Mouse (Mus musculus): ENCODE measurements around the gene H2al1m. TPM values are rescaled to one million over a fixed set of nuclear protein-coding genes. Genes with fewer than 3 reads are reported as not detected.
"Not testable (repeated sequence)": the region's sequence is repeated elsewhere in the genome, so short reads cannot be mapped to it uniquely, and the experiment has no call there.

H2al1m gene
- polyA plus RNA-seq, 1 experiment, result not detected

DNA sequence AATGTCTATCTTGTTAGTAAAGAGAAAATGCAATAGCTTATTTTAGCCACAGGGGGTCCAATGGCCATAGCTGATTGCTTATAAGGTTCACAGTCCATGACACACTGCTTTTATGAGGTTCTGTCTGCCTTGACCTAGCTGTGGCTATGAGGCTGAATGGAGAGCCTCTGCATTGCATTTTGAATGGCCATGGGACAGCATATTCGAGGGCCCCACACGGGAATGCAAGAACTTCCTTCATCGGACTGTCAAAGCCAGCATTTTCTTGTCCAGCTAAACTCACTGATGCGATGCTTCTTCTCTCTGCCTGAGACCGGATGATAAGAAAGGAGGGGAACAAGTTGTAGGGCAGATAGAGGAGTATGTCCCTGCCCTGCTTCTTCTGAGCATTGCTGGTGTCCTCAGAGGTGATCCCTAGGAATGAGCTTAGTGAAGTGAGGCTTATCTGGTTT lies 14.9 kb downstream of the H2al1m start:
- Histone ChIP-seq H3K4me3 (no peak overlapping the region), H3K27me3 (ENCODE audit: control insufficient read depth, insufficient read depth, insufficient read length) (no peaks in the 10 kb centered on the region), H3ac (ENCODE audit: control insufficient read depth, insufficient read length) (no peak overlapping the region), H3K79me2 (ENCODE audit: control insufficient read depth, insufficient read depth) (no peaks in the 10 kb centered on the region), H3K4me2 (ENCODE audit: low read depth) (no peak overlapping the region), H3K36me3 (ENCODE audit: control insufficient read depth, insufficient read depth) (no peaks in the 10 kb centered on the region)
- TF ChIP-seq MYOG (IDR thresholded peaks at IDR 0.05; ENCODE audit: control insufficient read depth in 1 of 3, insufficient read depth in 1 of 3, insufficient read length in 2 of 3, low read depth in 2 of 3) (no peak), POLR2AphosphoS2 (IDR thresholded peaks at IDR 0.05; ENCODE audit: insufficient read length, low read depth) (no peak), CEBPB (IDR thresholded peaks at IDR 0.05; ENCODE audit: insufficient read depth, poor library complexity, severe bottlenecking) (no peak), TCF12 (IDR thresholded peaks at IDR 0.05; ENCODE audit: insufficient read depth, poor library complexity, severe bottlenecking) (no peak), E2F4 (IDR thresholded peaks at IDR 0.05; ENCODE audit: insufficient read depth) (no peak), SRF (IDR thresholded peaks at IDR 0.05; ENCODE audit: control insufficient read depth, insufficient read length, low read depth) (no peak), MYOD1 (IDR thresholded peaks at IDR 0.05; ENCODE audit: control insufficient read depth in 1 of 3, insufficient read length in 2 of 3, low read depth in 2 of 3) (no peak), USF1 (IDR thresholded peaks at IDR 0.05; ENCODE audit: low read depth) (no peak), TCF3 (IDR thresholded peaks at IDR 0.05; ENCODE audit: insufficient read length, low read depth) (no peak), MAX (IDR thresholded peaks at IDR 0.05; ENCODE audit: low read depth) (no peak), POLR2A (IDR thresholded peaks at IDR 0.05; ENCODE audit: insufficient read length, low read depth) (no peak), REST (IDR thresholded peaks at IDR 0.05; ENCODE audit: insufficient read depth, insufficient read length) (no peak)

DNA sequence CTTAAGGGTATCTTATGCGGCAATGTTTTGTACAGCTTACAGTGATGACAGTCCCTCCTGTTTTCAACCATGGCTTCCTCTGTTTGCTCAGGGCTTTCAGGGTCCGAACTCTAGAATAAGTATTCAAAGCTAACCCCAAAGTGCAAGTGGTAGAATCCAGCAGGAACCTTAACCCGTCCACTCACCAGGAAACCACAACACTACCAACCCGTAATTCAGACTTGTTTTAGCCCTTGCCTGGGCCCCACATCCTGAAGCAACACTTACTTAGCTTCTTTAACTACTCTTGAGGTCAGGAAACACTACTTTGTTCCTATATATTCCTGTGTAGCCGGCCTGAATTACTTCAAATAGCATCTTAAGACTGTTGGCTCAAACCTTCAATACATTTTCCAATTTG lies 19.2 kb downstream of the H2al1m start:
- Histone ChIP-seq H3K36me3 (ENCODE audit: control insufficient read depth, insufficient read depth) (no peaks in the 10 kb centered on the region), H3K79me2 (ENCODE audit: control insufficient read depth, insufficient read depth) (no peaks in the 10 kb centered on the region), H3K4me3 (no peak overlapping the region), H3K4me2 (ENCODE audit: low read depth) (no peak overlapping the region), H3ac (ENCODE audit: control insufficient read depth, insufficient read length) (no peak overlapping the region), H3K27me3 (ENCODE audit: control insufficient read depth, insufficient read depth, insufficient read length) (no peaks in the 10 kb centered on the region)
- TF ChIP-seq MYOD1 (IDR thresholded peaks at IDR 0.05; ENCODE audit: control insufficient read depth in 1 of 3, insufficient read length in 2 of 3, low read depth in 2 of 3), result no peak
- TF ChIP-seq MAX (IDR thresholded peaks at IDR 0.05; ENCODE audit: low read depth), result no peak
- no peak for TF ChIP-seq SRF (IDR thresholded peaks at IDR 0.05; ENCODE audit: control insufficient read depth, insufficient read length, low read depth)
- TF ChIP-seq E2F4 (IDR thresholded peaks at IDR 0.05; ENCODE audit: insufficient read depth), result no peak
- TF ChIP-seq TCF3 (IDR thresholded peaks at IDR 0.05; ENCODE audit: insufficient read length, low read depth), result no peak
- no peak for TF ChIP-seq POLR2A (IDR thresholded peaks at IDR 0.05; ENCODE audit: insufficient read length, low read depth)
- no peak for TF ChIP-seq USF1 (IDR thresholded peaks at IDR 0.05; ENCODE audit: low read depth)
- no peak for TF ChIP-seq MYOG (IDR thresholded peaks at IDR 0.05; ENCODE audit: control insufficient read depth in 1 of 3, insufficient read depth in 1 of 3, insufficient read length in 2 of 3, low read depth in 2 of 3)
- TF ChIP-seq TCF12 (IDR thresholded peaks at IDR 0.05; ENCODE audit: insufficient read depth, poor library complexity, severe bottlenecking), result no peak
- no peak for TF ChIP-seq REST (IDR thresholded peaks at IDR 0.05; ENCODE audit: insufficient read depth, insufficient read length)
- no peak for TF ChIP-seq CEBPB (IDR thresholded peaks at IDR 0.05; ENCODE audit: insufficient read depth, poor library complexity, severe bottlenecking)
- TF ChIP-seq POLR2AphosphoS2 (IDR thresholded peaks at IDR 0.05; ENCODE audit: insufficient read length, low read depth), result no peak

DNA sequence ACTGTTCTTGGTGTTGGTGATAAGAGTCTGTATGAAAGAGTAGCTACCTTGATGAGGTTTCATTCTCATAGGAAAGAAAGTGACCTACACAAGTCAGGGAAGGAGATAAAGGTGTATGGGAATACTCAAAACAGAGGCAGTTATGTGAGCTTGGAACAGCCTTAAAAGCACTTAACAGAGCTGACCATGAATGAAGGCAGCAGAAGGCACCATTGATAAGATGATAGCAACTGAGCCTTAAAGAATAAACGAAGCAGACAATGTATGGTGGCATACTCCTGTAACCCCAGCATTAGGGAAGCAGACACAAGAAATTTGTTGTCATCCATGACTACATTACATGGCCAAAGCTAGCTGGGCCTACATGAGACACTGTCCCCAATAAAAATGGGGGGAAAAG lies 19.9 kb downstream of the H2al1m start:
- Histone ChIP-seq H3K27me3 (ENCODE audit: control insufficient read depth, insufficient read depth, insufficient read length) (no peaks in the 10 kb centered on the region), H3K36me3 (ENCODE audit: control insufficient read depth, insufficient read depth) (no peaks in the 10 kb centered on the region), H3K79me2 (ENCODE audit: control insufficient read depth, insufficient read depth) (no peaks in the 10 kb centered on the region), H3ac (ENCODE audit: control insufficient read depth, insufficient read length) (no peak overlapping the region), H3K4me2 (ENCODE audit: low read depth) (no peak overlapping the region), H3K4me3 (no peak overlapping the region)
- TF ChIP-seq MAX (IDR thresholded peaks at IDR 0.05; ENCODE audit: low read depth), result no peak
- no peak for TF ChIP-seq TCF12 (IDR thresholded peaks at IDR 0.05; ENCODE audit: insufficient read depth, poor library complexity, severe bottlenecking)
- TF ChIP-seq POLR2A (IDR thresholded peaks at IDR 0.05; ENCODE audit: insufficient read length, low read depth), result no peak
- no peak for TF ChIP-seq TCF3 (IDR thresholded peaks at IDR 0.05; ENCODE audit: insufficient read length, low read depth)
- no peak for TF ChIP-seq POLR2AphosphoS2 (IDR thresholded peaks at IDR 0.05; ENCODE audit: insufficient read length, low read depth)
- TF ChIP-seq MYOG (IDR thresholded peaks at IDR 0.05; ENCODE audit: control insufficient read depth in 1 of 3, insufficient read depth in 1 of 3, insufficient read length in 2 of 3, low read depth in 2 of 3), result no peak
- no peak for TF ChIP-seq MYOD1 (IDR thresholded peaks at IDR 0.05; ENCODE audit: control insufficient read depth in 1 of 3, insufficient read length in 2 of 3, low read depth in 2 of 3)
- no peak for TF ChIP-seq USF1 (IDR thresholded peaks at IDR 0.05; ENCODE audit: low read depth)
- no peak for TF ChIP-seq E2F4 (IDR thresholded peaks at IDR 0.05; ENCODE audit: insufficient read depth)
- TF ChIP-seq REST (IDR thresholded peaks at IDR 0.05; ENCODE audit: insufficient read depth, insufficient read length), result no peak
- no peak for TF ChIP-seq SRF (IDR thresholded peaks at IDR 0.05; ENCODE audit: control insufficient read depth, insufficient read length, low read depth)
- TF ChIP-seq CEBPB (IDR thresholded peaks at IDR 0.05; ENCODE audit: insufficient read depth, poor library complexity, severe bottlenecking), result no peak

DNA sequence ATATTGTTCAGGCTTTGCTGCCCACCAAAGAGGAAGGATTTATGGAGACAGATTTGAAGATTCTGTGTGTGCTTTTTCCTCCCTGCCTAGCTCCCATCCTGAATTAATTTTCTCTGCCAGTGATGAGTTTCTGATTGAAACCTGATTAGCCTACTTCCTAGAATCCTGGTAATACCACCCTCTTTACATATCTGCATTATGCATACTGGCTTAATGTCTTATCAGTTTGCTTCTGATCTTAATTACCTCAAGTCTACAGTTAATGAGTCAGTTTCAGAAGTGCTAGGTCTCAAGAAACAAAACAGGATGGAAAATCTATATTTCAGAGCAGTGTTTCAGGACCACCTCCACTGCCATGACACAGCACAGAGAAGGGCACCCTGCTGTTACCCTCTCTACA lies 32.9 kb downstream of the H2al1m start:
- not testable (repeated sequence) for H3K36me3 ChIP-seq (ENCODE audit: control insufficient read depth, insufficient read depth); H3ac ChIP-seq (ENCODE audit: control insufficient read depth, insufficient read length); H3K27me3 ChIP-seq (ENCODE audit: control insufficient read depth, insufficient read depth, insufficient read length); H3K4me2 ChIP-seq (ENCODE audit: low read depth); H3K79me2 ChIP-seq (ENCODE audit: control insufficient read depth, insufficient read depth); H3K4me3 ChIP-seq

DNA sequence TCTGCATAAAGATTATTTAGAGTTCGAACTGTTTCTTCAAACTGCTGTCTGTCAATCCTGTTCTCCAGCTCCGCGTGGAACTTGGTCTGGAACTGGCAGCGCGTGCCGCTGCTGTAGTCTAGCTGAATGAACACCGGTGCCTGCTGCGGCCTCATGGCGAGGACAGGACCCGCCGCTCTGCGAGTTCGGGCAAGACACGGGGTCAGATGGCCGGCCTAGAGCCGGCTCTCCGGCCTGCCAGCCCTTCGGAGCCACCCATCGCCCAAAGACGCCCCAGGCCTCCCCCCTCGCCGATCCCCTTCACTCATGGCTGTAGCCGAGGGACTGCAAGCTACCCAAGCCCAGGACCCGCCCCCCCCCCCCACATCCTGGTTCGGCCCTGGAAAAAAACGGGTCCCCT lies 44.4 kb downstream of the H2al1m start:
- H3ac ChIP-seq (ENCODE audit: control insufficient read depth, insufficient read length); H3K4me3 ChIP-seq; H3K36me3 ChIP-seq (ENCODE audit: control insufficient read depth, insufficient read depth); H3K4me2 ChIP-seq (ENCODE audit: low read depth); H3K27me3 ChIP-seq (ENCODE audit: control insufficient read depth, insufficient read depth, insufficient read length); H3K79me2 ChIP-seq (ENCODE audit: control insufficient read depth, insufficient read depth): not testable (repeated sequence)

DNA sequence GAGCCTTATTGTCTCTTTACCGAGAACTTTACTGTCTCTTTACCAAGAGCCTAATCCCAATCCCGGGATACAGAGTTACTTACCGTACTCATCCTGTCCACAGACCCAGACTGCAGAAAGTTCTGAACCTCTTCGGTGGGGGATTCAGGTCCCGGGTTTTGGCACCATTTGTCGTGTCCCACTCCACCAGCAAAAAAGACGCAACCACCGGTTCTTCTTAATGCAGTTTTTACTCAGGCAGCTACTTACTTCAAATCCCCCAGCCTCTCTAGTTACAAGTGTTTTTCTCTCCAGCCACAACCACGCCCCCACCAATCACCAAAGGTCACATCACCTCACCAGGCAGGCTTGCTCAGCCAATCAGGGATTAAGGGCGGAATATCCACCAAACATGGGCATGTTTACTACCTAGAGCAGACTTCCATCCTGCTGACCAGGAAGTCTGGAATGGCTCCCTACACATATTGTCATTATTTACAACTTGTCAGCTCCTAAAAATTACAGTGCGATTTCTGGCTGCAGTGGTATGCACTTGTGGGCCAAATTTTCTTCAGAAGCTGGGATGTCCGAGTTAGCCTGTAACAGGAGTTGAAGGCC lies 48.9 kb downstream of the H2al1m start:
- H3K4me3 ChIP-seq; H3K79me2 ChIP-seq (ENCODE audit: control insufficient read depth, insufficient read depth): not testable (repeated sequence)

DNA sequence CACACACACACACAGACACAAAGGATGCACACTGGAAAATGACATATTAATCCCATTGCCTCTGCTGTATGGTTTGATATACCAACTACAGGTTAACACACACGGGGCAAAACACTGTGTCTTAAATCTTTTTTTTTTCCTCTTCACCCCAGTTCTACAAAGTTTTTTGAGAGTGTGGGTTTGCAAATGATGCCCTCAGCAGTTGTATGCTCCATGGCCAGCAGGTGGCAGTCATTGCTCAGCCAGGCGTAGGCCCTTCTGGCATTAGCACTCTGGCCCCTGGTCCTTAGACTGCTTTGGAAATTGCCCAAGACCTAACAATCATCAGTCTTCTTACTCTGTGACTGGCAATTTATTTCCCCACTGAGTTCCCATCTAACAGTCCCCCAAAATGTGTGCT lies 49.5 kb downstream of the H2al1m start:
- not testable (repeated sequence) for H3K4me2 ChIP-seq (ENCODE audit: low read depth); H3K36me3 ChIP-seq (ENCODE audit: control insufficient read depth, insufficient read depth); H3K27me3 ChIP-seq (ENCODE audit: control insufficient read depth, insufficient read depth, insufficient read length); H3ac ChIP-seq (ENCODE audit: control insufficient read depth, insufficient read length); H3K79me2 ChIP-seq (ENCODE audit: control insufficient read depth, insufficient read depth); H3K4me3 ChIP-seq

More for the DNA sequence above, 48.9 kb downstream of the H2al1m start:
- H3ac ChIP-seq (ENCODE audit: control insufficient read depth, insufficient read length); H3K4me2 ChIP-seq (ENCODE audit: low read depth); H3K27me3 ChIP-seq (ENCODE audit: control insufficient read depth, insufficient read depth, insufficient read length); H3K36me3 ChIP-seq (ENCODE audit: control insufficient read depth, insufficient read depth): not testable (repeated sequence)
